Mouse (Mus musculus) embryonic facial prominence, embryonic 12.5 days (tissue): ENCODE results near the gene Sycn. TPM values are rescaled to one million over a fixed set of nuclear protein-coding genes. Genes with fewer than 3 reads are reported as not detected.
A peak's percentile ranks its signal among the peaks of the same experiment; 100 is the strongest.

Experiments used
- ATAC-seq: fragments of 200-750 bp; cut with Nextera tagmentation; 2 replicates; pipeline ENCODE4 v1.8.0; 2017; ENCODE audit not compliant: insufficient number of reproducible peaks, insufficient read depth, low FRiP score, low TSS enrichment
- H3K27ac ChIP-seq: fragments of 300-500 bp; sonication (generic); 2 replicates; pipeline ENCODE4 v1.5.1; 2016; ENCODE audit warnings: mild to moderate bottlenecking
- H3K27me3 ChIP-seq: fragments of 300-500 bp; sonication (generic); 2 replicates; pipeline ENCODE4 v1.6.1; 2016; ENCODE audit warnings: mild to moderate bottlenecking, moderate library complexity
- H3K36me3 ChIP-seq: fragments of 300-500 bp; sonication (generic); 2 replicates; pipeline ENCODE4 v1.6.1; 2016; ENCODE audit warnings: mild to moderate bottlenecking
- H3K4me1 ChIP-seq: fragments of 300-500 bp; sonication (generic); 2 replicates; pipeline ENCODE4 v1.6.1; 2016
- H3K4me2 ChIP-seq: fragments of 300-500 bp; sonication (generic); replicated peaks from 2 replicates; pipeline ENCODE4 v1.6.1; 2016; ENCODE audit warnings: mild to moderate bottlenecking, moderate library complexity
- H3K4me3 ChIP-seq: fragments of 300-500 bp; sonication (generic); 2 replicates; pipeline ENCODE4 v1.5.1; 2016; ENCODE audit warnings: mild to moderate bottlenecking
- H3K9ac ChIP-seq: fragments of 300-500 bp; sonication (generic); 2 replicates; pipeline ENCODE4 v1.6.1; 2016; ENCODE audit warnings: mild to moderate bottlenecking, moderate library complexity
- H3K9me3 ChIP-seq: fragments of 300-500 bp; sonication (generic); 2 replicates; pipeline ENCODE4 v1.6.1; 2016; ENCODE audit warnings: mild to moderate bottlenecking, moderate library complexity
- WGBS: fragments of 180-500 bp; shearing (Covaris S2); methylation state at CpG from one replicate; pipeline ENCODE4 v1.1.7; 2016; 5-methylcytosine and 5-hydroxymethylcytosine counted together
- polyA plus RNA-seq: library from polyadenylated mRNA; unstranded; fragments of >200 nt; fragmentation: Nextera tagmentation; extraction: Ambion mirVana; gene quantifications from 2 replicates; pipeline ENCODE4 v1.2.1, GENCODE M21; 2016

The Sycn gene
- polyA plus RNA-seq, 1 experiment from 2014 or later: not detected

DNA sequence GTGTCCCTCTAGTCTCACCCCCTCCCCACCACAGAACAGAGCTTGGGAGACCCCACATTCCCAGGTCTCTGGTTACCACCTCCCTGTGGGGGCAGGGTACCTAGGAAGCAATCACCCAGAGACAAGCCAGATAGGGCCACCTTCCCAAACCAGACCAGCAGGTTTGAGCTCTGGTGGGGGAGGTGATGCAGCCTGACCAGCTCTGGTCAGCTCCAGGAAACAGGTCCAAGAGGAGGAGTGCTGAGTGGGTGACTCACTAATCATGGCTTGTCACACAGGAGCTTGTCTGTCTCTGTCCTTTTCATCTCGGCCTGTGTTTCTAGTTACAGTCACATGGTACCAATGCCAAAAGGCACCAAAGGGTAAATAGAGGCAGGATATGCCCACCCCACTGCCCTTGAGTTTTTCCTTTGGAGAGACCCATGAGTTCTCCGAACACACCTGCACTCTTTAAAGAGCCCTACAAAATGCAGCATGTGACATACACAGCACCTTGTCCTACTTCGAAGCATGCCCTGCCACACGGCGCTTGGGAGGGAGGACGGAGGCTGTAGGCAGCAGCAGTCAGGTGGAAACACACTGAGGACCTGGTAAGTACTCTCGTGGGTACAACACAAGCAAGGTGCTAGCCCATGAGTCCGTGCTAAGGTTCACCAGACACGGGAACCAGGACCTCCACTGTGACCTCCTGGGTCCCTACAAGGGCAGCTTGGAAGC is 37.3 kb downstream of the Sycn start:
- H3K9ac ChIP-seq: no peak overlapping the region
- peak overlapping the region; percentile 7; the same call in 1 of the 2 replicates for H3K27ac ChIP-seq
- no peaks in the 10 kb centered on the region for H3K27me3 ChIP-seq
- H3K4me2 ChIP-seq: no peak overlapping the region
- peaks cover 23% of the 10 kb centered on the region for H3K4me1 ChIP-seq
- H3K4me3 ChIP-seq: no peak overlapping the region
- H3K9me3 ChIP-seq: no peaks in the 10 kb centered on the region
- 75% methylated on average over 9 of the region's 9 CpGs for WGBS
- ATAC-seq: no peak
- H3K36me3 ChIP-seq: 0 out of 2 replicates have a peak, but pooled peaks cover 5% of the 10 kb centered on the region

DNA sequence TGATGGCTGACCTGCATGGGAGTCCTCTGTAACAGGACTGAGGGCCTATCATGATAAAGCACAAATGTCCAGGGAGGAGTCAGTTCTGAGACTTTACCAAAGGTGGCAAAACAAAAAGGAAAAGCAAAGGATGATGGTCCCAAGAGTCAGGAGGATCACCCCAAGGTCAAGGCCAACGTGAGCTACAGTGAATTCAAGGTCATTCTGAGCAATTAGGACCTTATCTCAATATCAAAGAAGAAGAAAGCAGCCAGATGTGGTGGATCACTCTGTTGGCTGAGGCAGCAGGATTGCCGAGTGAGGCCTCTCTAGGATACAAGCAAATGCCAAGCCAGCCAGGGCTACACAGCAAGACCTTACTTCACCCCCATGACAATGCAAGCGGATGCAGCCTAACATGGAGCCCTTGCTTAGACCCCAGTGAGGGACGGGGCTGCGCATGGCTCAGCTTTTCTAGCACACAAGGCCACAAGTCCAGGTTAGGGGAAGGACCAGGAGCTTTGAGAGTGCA is 37.9 kb downstream of the Sycn start:
- H3K27ac ChIP-seq: 0 out of 2 replicates have a peak overlapping the region, but pooled peaks have one; percentile 7
- H3K4me3 ChIP-seq: no peak overlapping the region
- peaks cover 23% of the 10 kb centered on the region for H3K4me1 ChIP-seq
- no peaks in the 10 kb centered on the region for H3K9me3 ChIP-seq
- H3K4me2 ChIP-seq: no peak overlapping the region
- 74% methylated on average over 5 of the region's 5 CpGs for WGBS
- H3K9ac ChIP-seq: no peak overlapping the region
- no peak for ATAC-seq
- H3K27me3 ChIP-seq: no peaks in the 10 kb centered on the region
- H3K36me3 ChIP-seq: 0 out of 2 replicates have a peak, but pooled peaks cover 5% of the 10 kb centered on the region

DNA sequence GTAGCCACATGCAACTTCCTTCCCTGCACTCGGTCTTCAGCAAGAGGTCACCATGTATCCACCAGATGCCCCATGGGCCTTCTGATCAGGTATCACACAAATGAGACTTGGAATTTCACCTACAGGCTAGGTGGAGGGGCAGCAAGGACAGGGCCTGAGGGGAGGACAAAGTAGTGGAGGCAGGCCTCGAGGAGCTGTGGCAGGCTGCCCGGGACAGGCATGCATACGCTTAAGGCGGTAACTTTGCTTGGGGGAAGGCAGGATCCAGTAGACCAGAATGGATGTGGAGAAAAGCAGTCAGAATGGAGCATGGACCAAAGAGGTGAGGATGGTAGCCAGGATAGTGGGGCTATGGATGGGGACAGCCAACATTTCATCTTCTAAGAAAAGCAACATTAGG is 39.1 kb downstream of the Sycn start:
- no peak for ATAC-seq
- Histone ChIP-seq H3K36me3 (0 out of 2 replicates have a peak, but pooled peaks cover 5% of the 10 kb centered on the region), H3K27ac (no peak overlapping the region), H3K27me3 (no peaks in the 10 kb centered on the region), H3K4me1 (peaks cover 27% of the 10 kb centered on the region), H3K4me3 (no peak overlapping the region), H3K4me2 (no peak overlapping the region), H3K9ac (no peak overlapping the region), H3K9me3 (no peaks in the 10 kb centered on the region)
- 73% methylated on average over 5 of the region's 5 CpGs for WGBS

DNA sequence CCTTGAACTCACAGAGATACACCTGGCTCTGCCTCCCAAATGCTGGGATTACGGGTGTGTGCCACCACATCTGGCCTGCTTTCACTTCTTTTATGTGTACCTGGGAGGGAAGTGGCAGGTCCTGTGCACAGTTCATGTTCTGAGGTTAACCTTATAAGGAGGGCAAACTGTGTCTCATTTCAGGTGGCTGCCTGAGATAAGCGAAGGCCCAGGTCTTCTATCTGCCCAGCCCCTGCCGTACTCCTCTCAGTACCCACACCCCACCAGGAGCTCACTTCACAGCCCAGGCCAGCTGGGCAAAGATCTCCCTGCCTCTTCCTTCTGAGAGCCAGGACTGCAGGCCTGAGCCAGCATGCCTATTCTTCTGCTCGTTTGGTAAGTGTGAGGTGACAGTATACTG is 41.0 kb downstream of the Sycn start:
- ATAC-seq: no peak
- no peaks in the 10 kb centered on the region for H3K36me3 ChIP-seq
- 80% methylated on average over 4 of the region's 4 CpGs for WGBS
- no peaks in the 10 kb centered on the region for H3K9me3 ChIP-seq
- no peaks in the 10 kb centered on the region for H3K27me3 ChIP-seq
- H3K27ac ChIP-seq: no peak overlapping the region
- peaks cover 32% of the 10 kb centered on the region for H3K4me1 ChIP-seq
- H3K4me2 ChIP-seq: no peak overlapping the region
- no peak overlapping the region for H3K9ac ChIP-seq
- H3K4me3 ChIP-seq: no peak overlapping the region

DNA sequence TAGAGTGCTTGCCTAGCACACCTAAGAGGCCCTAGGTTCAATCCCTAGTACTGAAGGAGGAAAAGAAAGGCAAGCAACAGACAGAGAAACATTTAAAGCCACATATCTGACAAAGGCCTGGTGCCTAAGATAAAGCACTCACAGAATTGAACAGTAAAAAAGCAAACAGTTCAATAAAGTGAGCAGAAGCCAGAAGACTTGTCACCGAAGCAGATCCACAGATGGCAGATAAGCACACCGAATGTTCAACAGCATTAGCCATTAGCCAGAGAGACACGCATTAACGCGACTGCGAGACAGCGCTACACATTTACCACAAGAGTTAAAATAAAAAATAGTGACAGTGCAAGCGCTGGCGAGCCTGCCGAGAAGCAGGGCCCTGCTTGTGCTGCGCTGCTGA is 42.2 kb downstream of the Sycn start:
- WGBS: 88% methylated on average over 11 of the region's 11 CpGs
- no peak for ATAC-seq
- Histone ChIP-seq H3K4me2 (no peak overlapping the region), H3K4me1 (peaks cover 35% of the 10 kb centered on the region), H3K9ac (no peak overlapping the region), H3K27ac (no peak overlapping the region), H3K36me3 (no peaks in the 10 kb centered on the region), H3K9me3 (no peaks in the 10 kb centered on the region), H3K4me3 (no peak overlapping the region), H3K27me3 (no peaks in the 10 kb centered on the region)

DNA sequence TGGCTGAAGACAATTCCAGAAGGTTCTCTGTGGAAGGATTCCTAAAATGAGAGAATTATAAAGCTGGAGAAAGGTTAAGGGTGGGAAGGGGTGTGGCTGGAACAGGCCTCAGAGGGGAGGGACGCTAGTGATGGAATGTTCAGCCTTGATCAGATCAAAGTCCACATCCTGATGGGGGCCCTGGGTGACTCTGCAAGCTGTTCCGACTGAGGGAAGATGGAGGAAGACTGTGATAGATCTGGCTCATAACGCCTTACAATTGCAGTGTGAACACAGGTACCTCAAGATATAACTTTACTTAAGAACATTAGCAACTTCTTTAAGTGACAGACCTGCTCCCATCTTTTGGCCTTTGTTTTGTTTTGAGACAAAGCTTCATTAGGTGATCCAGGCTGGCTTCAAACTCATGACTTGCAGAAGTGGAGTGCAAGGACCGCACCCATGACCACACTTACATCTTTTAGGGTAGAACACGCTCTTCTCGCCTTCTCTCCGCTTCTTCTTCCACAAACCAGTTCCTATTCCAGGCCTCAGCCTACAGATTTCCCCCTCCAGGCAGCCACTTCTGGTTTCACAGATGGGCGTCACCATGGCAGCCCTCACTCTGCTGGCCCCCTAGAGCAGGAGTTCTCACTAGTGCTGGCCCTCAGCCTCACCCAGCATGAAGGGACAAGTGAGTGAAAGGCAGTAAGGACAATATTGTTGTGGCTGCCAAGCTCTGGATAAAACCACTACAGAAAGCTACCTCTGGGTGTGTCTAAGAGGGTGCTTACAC is 43.1 kb downstream of the Sycn start:
- Histone ChIP-seq H3K4me3 (no peak overlapping the region), H3K27me3 (no peaks in the 10 kb centered on the region), H3K9ac (no peak overlapping the region), H3K4me2 (no peak overlapping the region), H3K27ac (no peak overlapping the region), H3K4me1 (peaks cover 42% of the 10 kb centered on the region), H3K9me3 (no peaks in the 10 kb centered on the region), H3K36me3 (no peaks in the 10 kb centered on the region)
- no peak for ATAC-seq
- 80% methylated on average over 8 of the region's 8 CpGs for WGBS

DNA sequence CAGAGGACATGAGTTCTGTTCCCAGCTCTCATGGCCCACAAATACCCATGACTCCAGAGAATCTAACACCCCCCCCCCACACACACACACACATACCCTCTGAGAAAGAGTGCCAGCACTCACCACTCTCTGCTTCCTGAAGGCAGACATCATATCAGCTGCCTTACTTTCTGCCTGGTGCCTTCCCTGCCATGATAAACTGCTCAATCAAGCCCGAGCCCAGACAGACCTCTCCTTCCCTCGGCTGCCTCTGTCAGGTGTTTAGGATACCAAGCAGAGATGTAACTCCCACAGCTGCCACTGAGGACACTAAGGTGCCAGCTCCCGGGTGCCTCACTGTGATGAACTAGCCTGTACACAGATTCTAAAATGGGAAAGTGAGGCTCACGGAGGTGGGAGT is 43.8 kb downstream of the Sycn start:
- no peak overlapping the region for H3K9ac ChIP-seq
- no peaks in the 10 kb centered on the region for H3K27me3 ChIP-seq
- H3K36me3 ChIP-seq: no peaks in the 10 kb centered on the region; the same call in 1 of the 2 replicates
- no peak overlapping the region for H3K4me2 ChIP-seq
- H3K27ac ChIP-seq: no peak overlapping the region
- 81% methylated on average over 4 of the region's 4 CpGs for WGBS
- no peak for ATAC-seq
- no peak overlapping the region for H3K4me3 ChIP-seq
- H3K9me3 ChIP-seq: no peaks in the 10 kb centered on the region
- H3K4me1 ChIP-seq: peaks cover 48% of the 10 kb centered on the region

DNA sequence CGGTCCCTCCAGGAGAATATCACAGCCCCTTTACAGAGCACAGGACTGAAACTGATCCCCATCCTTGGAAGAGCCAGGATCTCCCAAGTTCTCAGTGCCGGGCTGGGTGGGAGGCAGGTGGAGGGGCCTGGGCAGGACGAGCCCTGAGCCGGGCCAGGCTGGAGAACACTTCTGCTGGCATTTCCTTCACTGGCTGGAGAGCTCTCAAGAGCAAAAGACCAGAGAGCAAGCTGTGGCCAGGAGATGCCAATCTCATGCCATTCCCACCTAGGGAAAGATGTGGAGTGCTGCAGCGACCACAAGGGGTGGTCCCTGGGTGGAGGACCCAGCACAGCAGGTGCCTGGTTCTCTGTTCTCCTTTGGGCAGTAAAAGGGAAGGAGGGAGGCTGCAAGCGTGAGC is 44.3 kb downstream of the Sycn start:
- ATAC-seq: no peak
- no peak overlapping the region for H3K4me2 ChIP-seq
- H3K9ac ChIP-seq: no peak overlapping the region
- no peak overlapping the region for H3K27ac ChIP-seq
- H3K9me3 ChIP-seq: no peaks in the 10 kb centered on the region
- 70% methylated on average over 6 of the region's 6 CpGs for WGBS
- H3K4me3 ChIP-seq: no peak overlapping the region
- no peaks in the 10 kb centered on the region for H3K27me3 ChIP-seq
- H3K36me3 ChIP-seq: no peaks in the 10 kb centered on the region; the same call in 1 of the 2 replicates
- peaks cover 51% of the 10 kb centered on the region for H3K4me1 ChIP-seq

DNA sequence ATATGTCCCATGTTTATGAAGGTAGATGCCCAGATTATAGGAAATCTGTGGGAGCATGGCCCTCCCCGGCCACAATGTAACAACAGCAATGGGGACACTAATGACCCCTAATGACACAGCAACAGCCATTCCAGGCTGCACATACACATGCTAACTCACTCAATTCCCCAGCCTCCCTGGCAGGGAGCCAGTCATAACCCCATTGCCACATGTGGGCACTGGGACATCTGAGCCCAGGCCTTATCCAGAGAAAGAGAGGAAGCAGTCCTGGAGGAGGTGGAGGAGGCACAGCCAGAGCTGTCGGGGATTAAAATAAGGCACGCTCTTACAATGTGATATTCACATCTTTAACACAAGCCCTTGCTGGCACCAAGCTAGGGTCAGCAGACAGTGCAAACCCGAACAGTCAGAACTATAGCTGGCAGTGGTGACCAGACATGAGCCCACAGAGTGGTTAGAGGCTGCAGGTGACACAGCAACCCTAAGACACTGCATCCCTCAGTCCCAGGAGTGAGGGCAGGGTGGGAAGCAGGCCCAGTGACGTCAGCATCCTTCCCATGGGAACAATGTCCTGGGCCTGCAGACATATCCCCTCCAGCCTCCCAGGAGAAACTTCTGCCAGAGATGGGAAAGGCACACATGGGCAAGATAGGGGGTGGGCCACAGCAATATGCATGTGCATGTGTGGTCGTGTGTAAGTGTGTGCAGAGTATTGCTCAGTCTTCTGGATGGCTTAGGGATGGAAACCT is 46.2 kb downstream of the Sycn start:
- H3K4me1 ChIP-seq: peaks cover 53% of the 10 kb centered on the region
- H3K27ac ChIP-seq: peak overlapping the region; percentile 63; the same call in 1 of the 2 replicates
- no peak overlapping the region for H3K9ac ChIP-seq
- H3K36me3 ChIP-seq: peaks cover 2% of the 10 kb centered on the region; the same call in 1 of the 2 replicates
- H3K4me3 ChIP-seq: no peak overlapping the region
- H3K9me3 ChIP-seq: no peaks in the 10 kb centered on the region
- WGBS: 50% methylated on average over 6 of the region's 6 CpGs
- ATAC-seq: no peak
- H3K4me2 ChIP-seq: no peak overlapping the region
- no peaks in the 10 kb centered on the region for H3K27me3 ChIP-seq

DNA sequence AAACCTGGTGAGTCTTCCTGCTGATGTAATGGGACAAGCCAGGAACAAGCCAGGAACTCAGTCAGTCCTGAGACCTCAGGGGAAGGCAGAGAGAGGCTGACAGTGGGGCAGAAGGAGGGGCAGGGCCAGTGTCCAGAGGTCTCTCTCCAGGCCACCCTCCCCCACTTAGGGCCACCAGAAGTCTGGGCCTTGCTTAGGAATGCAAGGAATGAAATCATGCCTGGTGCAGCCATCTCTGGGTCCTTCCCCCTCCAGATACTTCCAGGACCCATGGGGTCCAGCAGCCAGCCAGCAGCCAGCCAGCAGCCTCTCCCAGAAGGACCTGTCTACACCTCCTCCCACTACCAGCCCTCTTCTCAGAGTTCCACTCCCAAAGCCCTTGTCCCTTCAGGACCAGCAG is 47.0 kb downstream of the Sycn start:
- ATAC-seq: peak; percentile 5; the same call in 1 of the 2 replicates
- peaks cover 59% of the 10 kb centered on the region for H3K4me1 ChIP-seq
- no peak overlapping the region for H3K4me3 ChIP-seq
- H3K9ac ChIP-seq: 0 out of 2 replicates have a peak overlapping the region, but pooled peaks have one; percentile 12
- H3K36me3 ChIP-seq: peaks cover 2% of the 10 kb centered on the region; the same call in 1 of the 2 replicates
- no peaks in the 10 kb centered on the region for H3K9me3 ChIP-seq
- no peak overlapping the region for H3K4me2 ChIP-seq
- no peaks in the 10 kb centered on the region for H3K27me3 ChIP-seq
- peak overlapping the region; percentile 63; the same call in 1 of the 2 replicates for H3K27ac ChIP-seq
